Mouse (Mus musculus) midbrain, embryonic 15.5 days (tissue): ENCODE data around the gene Arl3. TPM values are rescaled to one million over a fixed set of nuclear protein-coding genes. Genes with fewer than 3 reads are reported as not detected.
A peak's percentile ranks its signal among the peaks of the same experiment; 100 is the strongest.

Source experiments
- ATAC-seq: fragments of 200-750 bp; cut with Nextera tagmentation; replicated peaks from 2 replicates; pipeline ENCODE4 v1.8.0; 2017; ENCODE audit warnings: moderate TSS enrichment
- H3K27ac ChIP-seq: fragments of 300-500 bp; sonication (generic); 2 replicates; pipeline ENCODE4 v1.5.1; 2015; ENCODE audit warnings: mild to moderate bottlenecking, inconsistent platforms
- H3K27me3 ChIP-seq: fragments of 300-500 bp; sonication (generic); replicated peaks from 2 replicates; pipeline ENCODE4 v1.6.1; 2015; ENCODE audit warnings: inconsistent platforms
- H3K36me3 ChIP-seq: fragments of 300-500 bp; sonication (generic); replicated peaks from 2 replicates; pipeline ENCODE4 v1.6.1; 2015; ENCODE audit warnings: inconsistent platforms
- H3K4me1 ChIP-seq: fragments of 300-500 bp; sonication (generic); 2 replicates; pipeline ENCODE4 v1.6.1; 2015; ENCODE audit warnings: inconsistent platforms
- H3K4me2 ChIP-seq: fragments of 300-500 bp; sonication (generic); 2 replicates; pipeline ENCODE4 v1.6.1; 2015; ENCODE audit warnings: inconsistent platforms, mild to moderate bottlenecking, moderate library complexity
- H3K4me3 ChIP-seq: fragments of 300-500 bp; sonication (generic); 2 replicates; pipeline ENCODE4 v1.5.1; 2015; ENCODE audit warnings: mild to moderate bottlenecking, inconsistent platforms
- H3K9ac ChIP-seq: fragments of 300-500 bp; sonication (generic); 2 replicates; pipeline ENCODE4 v1.6.1; 2015; ENCODE audit warnings: mild to moderate bottlenecking, inconsistent platforms
- H3K9me3 ChIP-seq: fragments of 300-500 bp; sonication (generic); 2 replicates; pipeline ENCODE4 v1.6.1; 2016; ENCODE audit warnings: inconsistent platforms
- WGBS: fragments of 180-500 bp; shearing (Covaris S2); methylation state at CpG from one replicate; pipeline ENCODE4 v1.1.7; 2015; ENCODE audit warnings: mixed read lengths; 5-methylcytosine and 5-hydroxymethylcytosine counted together
- polyA plus RNA-seq: library from polyadenylated mRNA; unstranded; fragments of >200 nt; fragmentation: Nextera tagmentation; extraction: Ambion mirVana; gene quantifications from 2 replicates; pipeline ENCODE4 v1.2.1, GENCODE M21; 2015

Gene Arl3
- polyA plus RNA-seq, 1 experiment from 2014 or later = 210 TPM

- Histone ChIP-seq H3K27ac (peak overlapping the region; percentile 54; the same call in 1 of the 2 replicates), H3K4me2 (peak overlapping the region; percentile 25; the same call in 1 of the 2 replicates), H3K27me3 (no peaks in the 10 kb centered on the region), H3K9ac (0 out of 2 replicates have a peak overlapping the region, but pooled peaks have one; percentile 38), H3K36me3 (peaks cover 21% of the 10 kb centered on the region), H3K9me3 (no peaks in the 10 kb centered on the region), H3K4me1 (peaks cover 34% of the 10 kb centered on the region), H3K4me3 (no peak overlapping the region)
- 18% methylated on average over 5 of the region's 5 CpGs for WGBS
- ATAC-seq = no peak
Observed at GRCm38 (mm10) chr19:46518828-46519621, 54.0 kb downstream of the Arl3 start.

GRCm38 (mm10) chr19:46518352-46518787 lies 54.6 kb downstream of the Arl3 start:
- peak overlapping the region; percentile 54; the same call in 1 of the 2 replicates for H3K27ac ChIP-seq
- H3K36me3 ChIP-seq = peaks cover 25% of the 10 kb centered on the region
- WGBS = under 1% methylated on average over 12 of the region's 13 CpGs
- peak overlapping the region; percentile 38 for H3K9ac ChIP-seq
- no peaks in the 10 kb centered on the region for H3K9me3 ChIP-seq
- peak; percentile 50 for ATAC-seq
- peak overlapping the region; percentile 25; the same call in 1 of the 2 replicates for H3K4me2 ChIP-seq
- H3K27me3 ChIP-seq = no peaks in the 10 kb centered on the region
- peak overlapping the region; percentile 1; the same call in 1 of the 2 replicates for H3K4me3 ChIP-seq
- peaks cover 28% of the 10 kb centered on the region for H3K4me1 ChIP-seq

- Histone ChIP-seq H3K4me2 (no peak overlapping the region), H3K4me1 (peaks cover 23% of the 10 kb centered on the region), H3K4me3 (no peak overlapping the region), H3K27ac (peak overlapping the region; percentile 24; the same call in 1 of the 2 replicates), H3K27me3 (no peaks in the 10 kb centered on the region), H3K36me3 (peaks cover 30% of the 10 kb centered on the region), H3K9me3 (no peaks in the 10 kb centered on the region), H3K9ac (no peak overlapping the region)
- 39% methylated on average over 9 of the region's 14 CpGs for WGBS
- peak; percentile 48; the same call in 1 of the 2 replicates for ATAC-seq
Observed at GRCm38 (mm10) chr19:46517529-46518351, 55.3 kb downstream of the Arl3 start.

GRCm38 (mm10) chr19:46516667-46517528 lies 56.1 kb downstream of the Arl3 start:
- Histone ChIP-seq H3K4me3 (no peak overlapping the region), H3K27ac (0 out of 2 replicates have a peak overlapping the region, but pooled peaks have one; percentile 24), H3K4me2 (no peak overlapping the region), H3K4me1 (peaks cover 18% of the 10 kb centered on the region), H3K27me3 (no peaks in the 10 kb centered on the region), H3K9ac (no peak overlapping the region), H3K9me3 (no peaks in the 10 kb centered on the region), H3K36me3 (peaks cover 30% of the 10 kb centered on the region)
- ATAC-seq = no peak
- WGBS = 47% methylated on average over 3 of the region's 3 CpGs

- peaks cover 30% of the 10 kb centered on the region for H3K36me3 ChIP-seq
- H3K4me2 ChIP-seq = no peak overlapping the region
- H3K27me3 ChIP-seq = no peaks in the 10 kb centered on the region
- no peak overlapping the region for H3K27ac ChIP-seq
- no peak overlapping the region for H3K4me3 ChIP-seq
- no peak overlapping the region for H3K9ac ChIP-seq
- ATAC-seq = no peak
- WGBS = 88% methylated on average over 24 of the region's 24 CpGs
- peaks cover 30% of the 10 kb centered on the region for H3K4me1 ChIP-seq
- no peaks in the 10 kb centered on the region for H3K9me3 ChIP-seq
Observed at GRCm38 (mm10) chr19:46515287-46515821, 57.6 kb downstream of the Arl3 start.

- Histone ChIP-seq H3K27me3 (no peaks in the 10 kb centered on the region), H3K9ac (no peak overlapping the region), H3K9me3 (no peaks in the 10 kb centered on the region), H3K4me2 (no peak overlapping the region), H3K4me1 (peaks cover 37% of the 10 kb centered on the region), H3K27ac (no peak overlapping the region), H3K36me3 (peaks cover 30% of the 10 kb centered on the region), H3K4me3 (no peak overlapping the region)
- ATAC-seq = no peak
- 82% methylated on average over 12 of the region's 12 CpGs for WGBS
Observed at GRCm38 (mm10) chr19:46514387-46514786, 58.6 kb downstream of the Arl3 start.

- ATAC-seq = no peak
- H3K27ac ChIP-seq = peak overlapping the region; percentile 6; the same call in 1 of the 2 replicates
- peaks cover 30% of the 10 kb centered on the region for H3K36me3 ChIP-seq
- H3K4me3 ChIP-seq = no peak overlapping the region
- H3K4me1 ChIP-seq = peaks cover 53% of the 10 kb centered on the region
- H3K9me3 ChIP-seq = no peaks in the 10 kb centered on the region
- no peak overlapping the region for H3K4me2 ChIP-seq
- no peaks in the 10 kb centered on the region for H3K27me3 ChIP-seq
- H3K9ac ChIP-seq = no peak overlapping the region
- 86% methylated on average over 10 of the region's 10 CpGs for WGBS
Observed at GRCm38 (mm10) chr19:46511263-46511662, 61.7 kb downstream of the Arl3 start.

- H3K4me1 ChIP-seq = peaks cover 57% of the 10 kb centered on the region
- H3K36me3 ChIP-seq = peaks cover 27% of the 10 kb centered on the region
- H3K9ac ChIP-seq = no peak overlapping the region
- no peaks in the 10 kb centered on the region for H3K9me3 ChIP-seq
- H3K4me3 ChIP-seq = no peak overlapping the region
- H3K27ac ChIP-seq = peak overlapping the region; percentile 6; the same call in 1 of the 2 replicates
- no peak overlapping the region for H3K4me2 ChIP-seq
- no peak for ATAC-seq
- WGBS = 54% methylated on average over 3 of the region's 3 CpGs
- H3K27me3 ChIP-seq = no peaks in the 10 kb centered on the region
Observed at GRCm38 (mm10) chr19:46510824-46511223, 62.2 kb downstream of the Arl3 start.

- H3K36me3 ChIP-seq = peaks cover 23% of the 10 kb centered on the region
- WGBS = 75% methylated on average over 5 of the region's 5 CpGs
- H3K9me3 ChIP-seq = no peaks in the 10 kb centered on the region
- no peak overlapping the region for H3K9ac ChIP-seq
- ATAC-seq = no peak
- no peak overlapping the region for H3K4me2 ChIP-seq
- H3K27me3 ChIP-seq = no peaks in the 10 kb centered on the region
- peaks cover 61% of the 10 kb centered on the region for H3K4me1 ChIP-seq
- H3K27ac ChIP-seq = 0 out of 2 replicates have a peak overlapping the region, but pooled peaks have one; percentile 6
- no peak overlapping the region for H3K4me3 ChIP-seq
Observed at GRCm38 (mm10) chr19:46510401-46510800, 62.6 kb downstream of the Arl3 start.

- no peak overlapping the region for H3K9ac ChIP-seq
- ATAC-seq = no peak
- WGBS = 87% methylated on average over 4 of the region's 4 CpGs
- peaks cover 16% of the 10 kb centered on the region for H3K36me3 ChIP-seq
- no peak overlapping the region for H3K4me2 ChIP-seq
- no peaks in the 10 kb centered on the region for H3K27me3 ChIP-seq
- peaks cover 68% of the 10 kb centered on the region for H3K4me1 ChIP-seq
- H3K9me3 ChIP-seq = no peaks in the 10 kb centered on the region
- H3K4me3 ChIP-seq = no peak overlapping the region
- H3K27ac ChIP-seq = no peak overlapping the region
Observed at GRCm38 (mm10) chr19:46509736-46510135, 63.3 kb downstream of the Arl3 start.

GRCm38 (mm10) chr19:46509202-46509601 lies 63.8 kb downstream of the Arl3 start:
- no peaks in the 10 kb centered on the region for H3K27me3 ChIP-seq
- WGBS = 90% methylated on average over 3 of the region's 3 CpGs
- no peak overlapping the region for H3K9ac ChIP-seq
- no peak overlapping the region for H3K27ac ChIP-seq
- no peaks in the 10 kb centered on the region for H3K9me3 ChIP-seq
- H3K4me1 ChIP-seq = peaks cover 73% of the 10 kb centered on the region
- H3K4me2 ChIP-seq = no peak overlapping the region
- ATAC-seq = no peak
- H3K4me3 ChIP-seq = no peak overlapping the region
- peaks cover 11% of the 10 kb centered on the region for H3K36me3 ChIP-seq
